Comparison of ENCODE assay signal across 22 mouse cellular contexts in the genomic region with DNA sequence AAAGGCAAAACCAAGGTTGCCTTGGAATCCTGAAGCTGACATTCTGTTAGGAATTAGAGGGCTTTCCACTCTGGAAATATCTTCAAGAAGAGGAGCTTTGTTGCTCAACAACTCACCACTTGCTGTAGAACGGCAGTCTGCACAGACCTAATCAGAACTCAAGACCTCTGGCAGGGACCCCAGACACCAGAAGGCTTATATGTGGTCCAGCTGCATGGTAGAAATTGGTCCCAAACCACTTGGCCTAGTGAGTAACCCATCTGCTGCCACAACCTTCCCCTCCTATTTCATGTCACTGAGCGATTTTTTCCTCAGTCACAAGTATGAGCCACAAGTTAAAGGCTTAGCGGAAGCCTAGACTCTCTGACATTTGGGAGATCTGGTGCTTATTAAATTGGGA.
DNase-seq lines count a peak whose midpoint lies in the region; ATAC-seq and TF ChIP-seq lines count a peak whose summit lies in the region.
"Had no signal": no experiment of that assay in that cellular context is flagged by ENCODE, and none has a peak within 500 bp of the region (broad histone marks: within the 10 kb centered on the region; RNA-seq: fewer than 3 reads in every experiment).

No protein-coding gene starts in this region.

- no peak overlapping the region for H3K27ac ChIP-seq in forebrain, postnatal 0 days (ENCODE audit: low read depth, low read length)
- no peak overlapping the region for H3K27ac ChIP-seq in forebrain, embryonic 10.5 days
- H3K27ac ChIP-seq: forebrain, embryonic 15.5 days; hindbrain, embryonic 10.5 days; intestine, embryonic 15.5 days; limb, embryonic 12.5 days; liver, embryonic 15.5 days; midbrain, embryonic 15.5 days had no signal

- no peaks in the 10 kb centered on the region for H3K36me3 ChIP-seq in forebrain, postnatal 0 days (ENCODE audit: insufficient read depth)
- no peaks in the 10 kb centered on the region for H3K36me3 ChIP-seq in forebrain, embryonic 10.5 days (replicated peaks)
- H3K36me3 ChIP-seq: forebrain, embryonic 15.5 days; G1E; hindbrain, embryonic 10.5 days; intestine, embryonic 15.5 days; limb, embryonic 12.5 days; liver, embryonic 15.5 days; midbrain, embryonic 15.5 days had no signal

- no peak overlapping the region for H3K9ac ChIP-seq in forebrain, postnatal 0 days
- H3K9ac ChIP-seq: forebrain, embryonic 15.5 days; intestine, embryonic 15.5 days; limb, embryonic 12.5 days; liver, embryonic 15.5 days; lung, embryonic 14.5 days; midbrain, embryonic 15.5 days had no signal

- TF ChIP-seq POLR2A in brain, embryonic 14.5 days (IDR thresholded peaks at IDR 0.05; ENCODE audit: borderline replicate concordance, extremely low read depth, insufficient read depth, insufficient read length, poor library complexity, severe bottlenecking), result no peak

- TF ChIP-seq CTCF in forebrain, postnatal 0 days (IDR thresholded peaks at IDR 0.05; ENCODE audit: low read depth), result no peak
- TF ChIP-seq CTCF in brain, embryonic 14.5 days (IDR thresholded peaks at IDR 0.05; ENCODE audit: borderline replicate concordance, extremely low read depth, insufficient read depth, insufficient read length), result no peak

- no peak overlapping the region for H3K4me3 ChIP-seq in forebrain, postnatal 0 days (ENCODE audit: low read depth, low read length)
- no peak overlapping the region for H3K4me3 ChIP-seq in forebrain, embryonic 10.5 days
- H3K4me3 ChIP-seq: forebrain, embryonic 15.5 days; hindbrain, embryonic 10.5 days; intestine, embryonic 15.5 days; limb, embryonic 12.5 days; liver, embryonic 15.5 days; midbrain, embryonic 15.5 days had no signal

- H3K27me3 ChIP-seq in forebrain, postnatal 0 days (ENCODE audit: insufficient read depth, low read length), result no peaks in the 10 kb centered on the region
- no peaks in the 10 kb centered on the region for H3K27me3 ChIP-seq in forebrain, embryonic 10.5 days (ENCODE audit: poor library complexity, severe bottlenecking)
- H3K27me3 ChIP-seq: forebrain, embryonic 15.5 days; intestine, embryonic 15.5 days; limb, embryonic 12.5 days; liver, embryonic 15.5 days; midbrain, embryonic 15.5 days had no signal

- H3K4me2 ChIP-seq in forebrain, postnatal 0 days (ENCODE audit: low read depth), result no peak overlapping the region
- H3K4me2 ChIP-seq: forebrain, embryonic 15.5 days; intestine, embryonic 15.5 days; limb, embryonic 12.5 days; liver, embryonic 15.5 days; lung, embryonic 14.5 days; midbrain, embryonic 15.5 days had no signal

- 63% methylated on average over 3 of the region's 3 CpGs for WGBS in forebrain, postnatal 0 days
- WGBS in forebrain, embryonic 10.5 days, result 94% methylated on average over 3 of the region's 3 CpGs

- no peak for ATAC-seq in cerebellum, adult (ENCODE audit: insufficient number of reproducible peaks, low FRiP score, low TSS enrichment)
- peak; percentile 20; the same call in 1 of the 2 replicates for ATAC-seq in forebrain, postnatal 0 days
- ATAC-seq: forebrain, embryonic 15.5 days; hindbrain, embryonic 16.5 days; intestine, embryonic 15.5 days; midbrain, embryonic 15.5 days had no signal

- peak; percentile 6 for DNase-seq in cerebellum, adult 9-11 months
- peak; percentile 34 for DNase-seq in forebrain, postnatal 0 days
- DNase-seq in forebrain, embryonic 10.5 days (ENCODE audit: extremely low spot score, low spot score), result no peak
- DNase-seq in layer of hippocampus, postnatal 10 days (ENCODE audit: low spot score in 2 of 2), result peak; percentile 37 to 40
- DNase-seq in layer of hippocampus, adult 9-10 months (ENCODE audit: low spot score), result no peak
- DNase-seq in brain, embryonic 14.5 days (ENCODE audit: low read depth), result peak; percentile 33
- DNase-seq: adrenal gland, adult 8-10 months; heart, postnatal 14 days; kidney, adult 2 months; lung, embryonic 14.5 days; lung, postnatal 14 days; spleen, adult 18-20 months; thymus, postnatal 14 days had no signal

- no peaks in the 10 kb centered on the region for H3K9me3 ChIP-seq in forebrain, postnatal 0 days (ENCODE audit: low read length)
- H3K9me3 ChIP-seq in forebrain, embryonic 10.5 days, result no peaks in the 10 kb centered on the region
- H3K9me3 ChIP-seq: forebrain, embryonic 15.5 days; hindbrain, embryonic 10.5 days; intestine, embryonic 15.5 days; limb, embryonic 12.5 days; liver, embryonic 15.5 days; midbrain, embryonic 15.5 days had no signal

- no peaks in the 10 kb centered on the region for H3K4me1 ChIP-seq in forebrain, postnatal 0 days (ENCODE audit: insufficient read depth)
- H3K4me1 ChIP-seq in forebrain, embryonic 10.5 days, result peaks cover 11% of the 10 kb centered on the region; the same call in 1 of the 2 replicates
- H3K4me1 ChIP-seq: forebrain, embryonic 15.5 days; hindbrain, embryonic 10.5 days; intestine, embryonic 15.5 days; liver, embryonic 15.5 days; midbrain, embryonic 15.5 days had no signal

Comparison
In these comparisons a context has a peak if more than half of its experiments do, and no peak if none do; other contexts are left out.
1. DNase-seq: peak in cerebellum, adult 9-11 months (single experiment), forebrain, postnatal 0 days (single experiment), layer of hippocampus, postnatal 10 days (2 of 2) and brain, embryonic 14.5 days (single experiment); none in forebrain, embryonic 10.5 days (single experiment) and layer of hippocampus, adult 9-10 months (single experiment).